Mouse (Mus musculus) E14TG2a.4 (cell line): ENCODE data around the gene Ccdc106.

ENCODE experiments used
- CTCF ChIP-seq: conservative IDR thresholded peaks from 2 replicates; pipeline ENCODE4 v1.5.1; 2014; ENCODE audit warnings: low read length
- NANOG ChIP-seq: IDR thresholded peaks from 2 replicates; pipeline ENCODE4 v1.6.1; 2014; ENCODE audit warnings: borderline replicate concordance, low read length, mixed read lengths
- POU5F1 ChIP-seq: IDR thresholded peaks from 2 replicates; pipeline ENCODE4 v1.6.1; 2014; ENCODE audit warnings: low read length, borderline replicate concordance

GRCm38 (mm10) chr7:4971068-4971467 is 49.3 kb upstream of the Ccdc106 start, which contains the start of gene Sbk3:
- TF ChIP-seq CTCF (no peak), NANOG (no peak), POU5F1 (no peak)
